Mouse (Mus musculus) hindbrain, postnatal 0 days (tissue): ENCODE measurements around the gene Aldh1b1. TPM values are rescaled to one million over a fixed set of nuclear protein-coding genes. Genes with fewer than 3 reads are reported as not detected.

Experiments used
- ATAC-seq: fragments of 200-750 bp; cut with Nextera tagmentation; 2 replicates; pipeline ENCODE4 v1.8.0; 2017; ENCODE audit warnings: mild to moderate bottlenecking, moderate TSS enrichment, moderate library complexity
- DNase-seq: peaks from one replicate; pipeline ENCODE4 v3.0.0-alpha.2; 2015; ENCODE audit warnings: low spot score
- H3K27ac ChIP-seq: fragments of 300-500 bp; sonication (generic); 2 replicates; pipeline ENCODE4 v1.5.1; 2014; ENCODE audit warnings: mild to moderate bottlenecking
- H3K27me3 ChIP-seq: fragments of 300-500 bp; sonication (generic); 2 replicates; pipeline ENCODE4 v1.6.1; 2014; ENCODE audit warnings: low read length, mixed read lengths; ENCODE audit not compliant: insufficient read depth
- H3K36me3 ChIP-seq: fragments of 300-500 bp; sonication (generic); 2 replicates; pipeline ENCODE4 v1.6.1; 2014; ENCODE audit warnings: low read length, mixed read lengths; ENCODE audit not compliant: insufficient read depth
- H3K4me1 ChIP-seq: fragments of 300-500 bp; sonication (generic); 2 replicates; pipeline ENCODE4 v1.6.1; 2014; ENCODE audit warnings: antibody characterized with exemption, low read length, mixed read lengths; ENCODE audit not compliant: insufficient read depth
- H3K4me2 ChIP-seq: fragments of 300-500 bp; sonication (generic); 2 replicates; pipeline ENCODE4 v1.6.1; 2014; ENCODE audit warnings: low read depth, mild to moderate bottlenecking, low read length, moderate library complexity, mixed read lengths
- H3K4me3 ChIP-seq: fragments of 300-500 bp; sonication (generic); 2 replicates; pipeline ENCODE4 v1.5.1; 2014; ENCODE audit warnings: low read length
- H3K9ac ChIP-seq: fragments of 300-500 bp; sonication (generic); replicated peaks from 2 replicates; pipeline ENCODE4 v1.6.1; 2014; ENCODE audit warnings: mild to moderate bottlenecking, low read length, moderate library complexity, mixed read lengths
- H3K9me3 ChIP-seq: fragments of 300-500 bp; sonication (generic); 2 replicates; pipeline ENCODE4 v1.6.1; 2016; ENCODE audit warnings: low read length, mixed read lengths
- CTCF ChIP-seq: IDR thresholded peaks from 2 replicates; pipeline ENCODE4 v1.5.1; 2016; ENCODE audit warnings: antibody characterized with exemption, control low read depth, low read depth
- WGBS: fragments of 180-500 bp; shearing (Covaris S2); extraction: QIAGEN DNeasy Blood & Tissue Kit; methylation state at CpG from one replicate; pipeline ENCODE4 v1.1.7; 2014; 5-methylcytosine and 5-hydroxymethylcytosine counted together
- polyA plus RNA-seq: library from polyadenylated mRNA; unstranded; fragments of >200 nt; fragmentation: Nextera tagmentation; extraction: Ambion mirVana; gene quantifications from 2 replicates; pipeline ENCODE4 v1.2.1, GENCODE M21; 2015
- total RNA-seq: library from RNA; depleted of rRNA; stranded (reverse); fragments of >200 nt; gene quantifications from 2 replicates; pipeline ENCODE4 v1.2.3, GENCODE M21; 2014

Aldh1b1 gene
- total and polyA plus RNA-seq, 2 experiments from 2014 or later: 18.8 to 24.4 TPM

DNA sequence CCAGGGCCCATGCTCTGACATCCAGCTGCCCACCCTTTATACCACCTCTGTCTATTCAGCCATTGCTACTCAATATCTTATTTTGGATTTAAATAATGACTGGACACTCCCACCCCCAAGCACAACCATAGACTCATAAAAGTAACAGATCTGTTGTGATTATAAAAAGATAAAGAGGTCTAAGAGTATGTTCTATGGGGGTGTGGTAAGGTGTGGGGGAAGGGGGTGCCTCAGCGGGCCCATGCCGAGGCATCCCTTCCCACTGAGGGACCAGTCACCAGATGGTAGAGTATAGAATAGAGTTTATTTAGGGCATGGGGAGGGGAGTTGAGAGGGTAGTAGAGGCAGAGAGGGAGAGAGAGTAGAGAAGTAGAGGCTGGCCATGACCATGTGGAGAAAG is 8.8 kb upstream of the Aldh1b1 start:
- Histone ChIP-seq H3K27me3 (no peaks in the 10 kb centered on the region), H3K9ac (no peak overlapping the region), H3K4me1 (no peaks in the 10 kb centered on the region), H3K27ac (no peak overlapping the region), H3K4me3 (no peak overlapping the region), H3K4me2 (no peak overlapping the region), H3K36me3 (no peaks in the 10 kb centered on the region), H3K9me3 (no peaks in the 10 kb centered on the region)
- no peak for DNase-seq
- no peak for ATAC-seq
- WGBS: 67% methylated on average over 2 of the region's 2 CpGs
- no peak for TF ChIP-seq CTCF

DNA sequence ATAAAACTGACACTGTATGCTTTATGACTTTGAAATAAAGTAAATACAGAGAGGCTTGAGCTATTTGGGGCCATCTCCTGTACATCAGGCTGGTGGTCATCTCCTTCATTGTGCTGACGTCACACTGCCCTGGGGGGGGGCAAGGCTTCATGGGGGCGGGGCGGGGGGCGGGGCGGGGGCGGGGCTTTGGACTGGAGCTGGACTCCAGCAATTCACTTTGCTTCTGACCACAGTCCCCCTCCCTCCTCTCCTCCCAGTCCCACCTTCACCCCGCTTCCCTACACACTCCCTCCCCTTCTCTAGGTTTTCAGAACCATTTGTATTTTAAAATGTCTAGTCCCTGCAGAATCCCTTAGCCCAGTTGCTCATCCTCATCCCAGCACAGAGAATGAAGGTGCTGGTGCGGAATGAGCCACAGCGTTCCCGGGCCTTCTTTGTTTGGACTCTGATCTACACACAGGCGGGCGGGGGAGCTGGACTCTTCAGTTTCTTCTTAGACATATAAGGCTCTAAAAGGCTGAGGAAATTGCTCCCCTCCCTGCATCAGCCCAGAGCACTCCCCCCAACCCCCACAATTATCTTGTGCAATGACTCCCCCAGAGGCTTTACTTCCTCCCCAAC is 3.5 kb upstream of the Aldh1b1 start:
- ATAC-seq (peak; percentile 55), DNase-seq (peak; percentile 44)
- Histone ChIP-seq H3K36me3 (no peaks in the 10 kb centered on the region), H3K4me2 (peak overlapping the region; percentile 48), H3K4me3 (peak overlapping the region; percentile 10; the same call in 1 of the 2 replicates), H3K9me3 (no peaks in the 10 kb centered on the region), H3K9ac (peak overlapping the region; percentile 37; the same call in 1 of the 2 replicates), H3K27me3 (no peaks in the 10 kb centered on the region), H3K4me1 (no peaks in the 10 kb centered on the region), H3K27ac (no peak overlapping the region)
- 4% methylated on average over 10 of the region's 12 CpGs for WGBS
- no peak for TF ChIP-seq CTCF

DNA sequence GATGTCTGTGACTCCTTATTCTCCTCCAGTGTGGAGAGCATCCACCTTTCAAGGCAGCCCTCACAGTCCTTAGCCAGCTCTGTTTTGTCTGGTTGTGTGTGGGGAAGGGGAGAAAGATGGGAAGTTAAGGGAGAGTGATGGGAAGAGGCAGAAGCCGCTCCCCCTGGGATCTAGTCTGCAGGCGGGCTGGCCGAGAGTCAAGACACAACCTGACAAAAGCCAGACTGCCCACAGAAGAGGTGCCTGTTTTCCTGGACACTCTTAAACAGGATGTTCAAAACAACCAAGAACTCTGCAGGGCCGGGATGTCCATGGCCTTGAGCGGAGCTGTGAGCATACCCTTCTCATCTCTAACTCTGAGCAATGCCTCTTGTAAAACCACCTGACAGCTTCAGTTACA is 2.1 kb upstream of the Aldh1b1 start:
- Histone ChIP-seq H3K4me1 (no peaks in the 10 kb centered on the region), H3K27me3 (no peaks in the 10 kb centered on the region), H3K9ac (no peak overlapping the region), H3K36me3 (no peaks in the 10 kb centered on the region), H3K4me2 (no peak overlapping the region), H3K9me3 (no peaks in the 10 kb centered on the region), H3K27ac (no peak overlapping the region), H3K4me3 (no peak overlapping the region)
- DNase-seq (no peak), ATAC-seq (no peak)
- TF ChIP-seq CTCF: no peak
- 81% methylated on average over 5 of the region's 5 CpGs for WGBS

- WGBS: 35% methylated on average over 3 of the region's 3 CpGs
- no peak for ATAC-seq
- H3K27ac ChIP-seq: no peak overlapping the region
Measured at GRCm38 (mm10) chr4:45799956-45800537, 1.2 kb downstream of the Aldh1b1 start.

DNA sequence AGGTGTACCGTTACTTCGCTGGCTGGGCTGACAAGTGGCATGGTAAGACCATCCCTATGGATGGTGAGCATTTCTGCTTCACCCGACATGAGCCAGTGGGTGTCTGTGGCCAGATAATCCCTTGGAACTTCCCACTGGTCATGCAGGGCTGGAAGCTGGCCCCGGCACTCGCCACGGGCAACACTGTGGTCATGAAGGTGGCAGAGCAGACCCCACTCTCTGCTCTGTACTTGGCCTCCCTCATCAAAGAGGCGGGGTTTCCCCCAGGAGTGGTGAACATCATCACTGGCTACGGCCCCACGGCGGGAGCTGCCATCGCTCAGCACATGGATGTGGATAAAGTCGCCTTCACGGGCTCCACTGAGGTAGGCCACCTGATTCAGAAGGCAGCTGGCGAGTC is 4.1 kb downstream of the Aldh1b1 start:
- no peak for TF ChIP-seq CTCF
- Histone ChIP-seq H3K27ac (no peak overlapping the region), H3K9me3 (no peaks in the 10 kb centered on the region), H3K4me3 (no peak overlapping the region), H3K4me2 (no peak overlapping the region), H3K9ac (no peak overlapping the region), H3K36me3 (no peaks in the 10 kb centered on the region), H3K4me1 (no peaks in the 10 kb centered on the region), H3K27me3 (no peaks in the 10 kb centered on the region)
- 93% methylated on average over 14 of the region's 14 CpGs for WGBS
- no peak for DNase-seq
- ATAC-seq: no peak

More at GRCm38 (mm10) chr4:45799956-45800537, 1.2 kb downstream of the Aldh1b1 start:
- Histone ChIP-seq H3K9me3 (no peaks in the 10 kb centered on the region), H3K9ac (no peak overlapping the region), H3K27me3 (no peaks in the 10 kb centered on the region), H3K36me3 (no peaks in the 10 kb centered on the region), H3K4me1 (no peaks in the 10 kb centered on the region), H3K4me3 (no peak overlapping the region), H3K4me2 (no peak overlapping the region)
- TF ChIP-seq CTCF: no peak
- DNase-seq: no peak

GRCm38 (mm10) chr4:45808034-45808433 is 9.2 kb downstream of the Aldh1b1 start:
- no peak overlapping the region for H3K27ac ChIP-seq
- TF ChIP-seq CTCF: no peak
- no peaks in the 10 kb centered on the region for H3K4me1 ChIP-seq
- H3K9me3 ChIP-seq: no peaks in the 10 kb centered on the region
- H3K36me3 ChIP-seq: no peaks in the 10 kb centered on the region
- ATAC-seq: peak; percentile 55
- H3K4me3 ChIP-seq: no peak overlapping the region
- 29% methylated on average over 7 of the region's 7 CpGs for WGBS
- no peaks in the 10 kb centered on the region for H3K27me3 ChIP-seq
- DNase-seq: no peak
- no peak overlapping the region for H3K4me2 ChIP-seq
- no peak overlapping the region for H3K9ac ChIP-seq

DNA sequence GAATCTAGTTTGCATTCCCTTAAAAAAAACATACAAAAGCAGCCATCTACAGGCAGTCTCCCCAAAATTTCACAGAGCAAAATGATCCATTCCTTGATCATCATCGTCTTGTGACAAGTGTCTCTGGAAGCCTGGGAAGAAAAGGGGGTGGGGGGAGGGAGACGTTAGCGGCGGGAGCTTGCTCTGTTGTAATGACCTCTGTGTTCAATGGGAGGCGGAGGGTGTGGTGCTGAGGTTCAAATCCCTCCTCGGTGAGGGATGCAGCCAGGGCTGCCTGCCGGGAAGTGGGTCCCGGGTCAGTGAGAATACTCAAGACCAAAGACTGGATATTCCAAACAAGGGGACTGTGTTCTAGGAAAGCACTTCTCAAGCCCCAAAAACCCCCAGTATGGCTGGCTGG is 12.4 kb downstream of the Aldh1b1 start:
- TF ChIP-seq CTCF: no peak
- DNase-seq (no peak), ATAC-seq (no peak)
- 21% methylated on average over 8 of the region's 8 CpGs for WGBS
- no peak overlapping the region for H3K27ac ChIP-seq
- H3K4me2 ChIP-seq: no peak overlapping the region
- no peaks in the 10 kb centered on the region for H3K36me3 ChIP-seq
- H3K27me3 ChIP-seq: no peaks in the 10 kb centered on the region
- no peak overlapping the region for H3K4me3 ChIP-seq
- no peaks in the 10 kb centered on the region for H3K4me1 ChIP-seq
- no peaks in the 10 kb centered on the region for H3K9me3 ChIP-seq
- H3K9ac ChIP-seq: no peak overlapping the region
